Mouse (Mus musculus) kidney, adult 10 weeks (tissue): Measurements from ENCODE around the gene Ubox5. TPM values are rescaled to one million over a fixed set of nuclear protein-coding genes. Genes with fewer than 3 reads are reported as not detected.

ENCODE experiments used
- polyA plus RNA-seq: library from polyadenylated mRNA; stranded (reverse); fragments of 350-450 nt; fragmentation: Illumina TruSeq; extraction: RNeasy Lipid Tissue Mini Kit (QIAGEN cat#74804); gene quantifications from one replicate; pipeline ENCODE4 v1.2.3, GENCODE M21; 2014; ENCODE audit warnings: low read depth, low replicate concordance

Ubox5 gene
- polyA plus RNA-seq = 4.6 TPM

DNA sequence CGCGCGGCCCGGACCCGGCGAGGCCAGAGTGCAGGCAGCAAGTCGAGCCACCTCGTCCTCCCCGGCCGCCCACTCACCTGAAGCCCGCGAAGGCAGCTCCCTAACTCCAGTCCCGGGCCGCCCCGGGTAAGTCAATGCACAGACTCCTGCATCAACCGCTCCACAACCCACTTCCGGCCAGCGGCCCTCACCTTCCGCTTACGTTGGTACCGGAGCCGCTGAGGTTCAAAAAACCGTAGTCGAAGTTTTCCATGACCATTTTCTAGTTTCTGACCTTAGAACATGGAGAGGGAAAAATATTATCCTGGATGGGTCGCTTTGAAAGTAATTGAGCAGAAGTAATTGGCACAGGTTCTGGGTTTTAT is at the start of gene Ubox5, which contains the start of gene Fastkd5:
Ubox5 (minus strand) TSS at position 200 of the 365 bp plus-strand sequence.
Fastkd5 (minus strand) TSS at position 189 of the 365 bp plus-strand sequence.

DNA sequence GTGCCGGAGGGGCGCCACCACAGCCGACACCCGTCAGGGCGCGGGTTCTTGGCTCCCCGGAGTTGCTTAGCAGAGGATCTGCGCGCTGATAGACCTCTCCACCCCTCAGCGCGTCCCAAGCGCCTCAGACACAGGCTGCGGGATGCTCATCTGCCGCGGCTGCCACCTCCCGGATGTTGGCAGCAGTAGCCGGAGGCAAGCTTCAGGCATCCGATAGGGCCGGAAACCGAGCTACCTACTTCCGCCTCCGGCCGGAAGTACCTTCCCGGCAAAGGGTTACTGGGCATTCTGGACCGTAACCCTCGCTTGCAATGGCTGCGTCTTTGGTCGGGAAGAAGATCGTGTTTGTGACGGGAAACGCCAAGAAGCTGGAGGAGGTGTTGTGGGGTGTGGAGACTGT is 37.7 kb upstream of the Ubox5 start, which contains the start of gene Itpa:
Itpa (plus strand) TSS at position 52 of the 400 bp plus-strand sequence.

DNA sequence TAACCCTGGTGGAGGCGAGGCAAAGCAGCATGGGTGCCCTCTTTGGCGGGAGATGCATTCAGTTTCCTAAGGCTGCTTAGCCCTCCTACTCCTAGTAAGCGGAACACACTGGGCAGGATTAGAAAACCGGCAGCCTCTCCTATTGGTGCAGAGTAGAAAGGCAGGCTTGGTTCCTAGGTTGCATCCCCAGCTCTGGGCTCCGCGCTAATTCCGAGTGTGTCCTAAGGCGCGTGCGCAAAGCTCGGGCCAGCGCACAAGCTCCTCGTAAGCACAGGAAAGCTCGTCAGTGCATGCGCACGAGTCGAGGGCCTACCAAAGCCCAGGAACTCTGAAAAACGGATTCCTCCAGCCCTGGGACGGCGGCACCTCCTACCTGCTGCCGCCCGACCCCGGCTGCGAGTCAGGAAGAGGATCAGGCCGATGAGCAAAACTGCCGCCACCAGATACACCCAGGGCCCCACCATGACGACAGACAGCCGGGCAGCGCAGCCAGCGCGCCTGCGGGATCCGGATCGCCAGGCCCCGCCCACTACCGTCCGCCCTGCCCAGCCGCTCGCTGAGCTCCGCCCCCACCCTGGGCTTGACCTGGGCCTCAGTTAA is 34.4 kb upstream of the Ubox5 start, which contains the start of gene Ddrgk1:
Ddrgk1 (minus strand) TSS at position 558 of the 600 bp plus-strand sequence.

DNA sequence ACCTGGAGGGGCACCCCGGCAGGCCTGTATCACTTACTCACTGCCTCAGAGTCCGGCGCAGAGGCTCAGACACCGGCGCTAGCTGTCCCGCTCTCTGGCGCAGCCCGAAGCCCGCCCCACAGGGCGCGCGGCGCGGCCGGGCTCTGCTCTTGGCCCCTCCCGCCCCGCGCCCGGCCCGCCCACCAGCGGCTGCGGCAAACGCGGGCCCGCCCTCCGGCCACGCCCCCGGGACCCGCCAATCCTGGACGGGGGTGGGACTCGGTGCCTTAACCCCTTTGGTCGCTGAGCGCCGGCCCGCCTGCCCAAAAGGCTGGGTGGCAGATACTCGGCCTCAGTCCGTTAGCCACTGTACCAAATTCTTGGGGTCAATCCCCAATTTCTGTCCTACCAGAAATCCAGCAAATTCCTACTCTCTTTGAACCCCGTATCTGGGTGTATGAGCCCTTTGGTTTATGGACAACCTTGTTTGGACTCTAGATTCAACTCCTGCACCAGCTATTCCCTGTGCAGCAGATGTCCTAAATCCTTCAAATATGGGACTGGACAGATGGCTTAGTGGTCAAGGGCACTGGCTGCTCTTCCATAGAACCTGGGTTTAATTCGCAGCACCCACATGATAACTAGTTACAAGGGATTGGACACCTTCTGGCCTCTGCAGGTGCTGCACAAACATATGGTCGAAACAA is 13.0 kb upstream of the Ubox5 start, which contains the start of gene Lzts3:
Lzts3 (minus strand) TSS at position 120 of the 686 bp plus-strand sequence.

DNA sequence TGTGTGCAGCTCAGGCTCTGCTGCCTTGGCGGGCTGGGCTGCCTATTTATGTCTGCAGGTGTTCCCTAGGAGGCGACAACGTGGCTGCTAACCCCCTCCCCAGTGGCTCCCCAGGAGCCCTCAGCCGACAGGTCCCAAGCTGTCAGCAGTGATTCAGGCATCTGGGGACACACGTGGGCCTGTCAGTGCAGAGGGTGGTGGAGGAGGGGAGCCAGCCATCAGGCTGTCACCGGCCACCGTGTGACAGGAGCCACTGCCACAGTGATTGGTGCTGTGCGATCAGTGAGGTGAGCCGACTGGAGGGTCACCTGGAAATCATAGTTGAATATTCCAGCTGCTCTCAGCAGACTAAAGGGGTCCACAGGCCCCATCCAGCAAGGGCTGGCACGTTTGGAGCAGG is 47.3 kb downstream of the Ubox5 start, which contains the start of gene Avp:
Avp (minus strand) TSS at position 3 of the 400 bp plus-strand sequence.

DNA sequence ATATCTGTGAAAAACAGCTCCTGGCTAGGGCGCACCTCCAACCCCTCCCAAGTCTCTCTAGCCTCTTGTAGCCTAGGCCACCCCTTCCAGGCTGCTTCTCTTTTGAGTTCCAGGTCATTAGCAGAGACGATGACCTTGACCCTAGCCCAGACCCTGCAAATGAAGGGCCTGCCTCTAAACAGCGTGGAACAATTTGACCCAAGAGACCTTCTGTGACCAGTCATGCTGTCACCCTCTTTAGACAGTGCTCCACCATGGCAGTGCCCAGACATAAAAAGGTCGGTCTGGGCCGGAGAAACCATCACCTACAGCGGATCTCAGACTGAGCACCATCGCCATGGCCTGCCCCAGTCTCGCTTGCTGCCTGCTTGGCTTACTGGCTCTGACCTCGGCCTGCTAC is 54.0 kb downstream of the Ubox5 start, which contains the start of gene Oxt:
Oxt (plus strand) TSS at position 301 of the 400 bp plus-strand sequence.

DNA sequence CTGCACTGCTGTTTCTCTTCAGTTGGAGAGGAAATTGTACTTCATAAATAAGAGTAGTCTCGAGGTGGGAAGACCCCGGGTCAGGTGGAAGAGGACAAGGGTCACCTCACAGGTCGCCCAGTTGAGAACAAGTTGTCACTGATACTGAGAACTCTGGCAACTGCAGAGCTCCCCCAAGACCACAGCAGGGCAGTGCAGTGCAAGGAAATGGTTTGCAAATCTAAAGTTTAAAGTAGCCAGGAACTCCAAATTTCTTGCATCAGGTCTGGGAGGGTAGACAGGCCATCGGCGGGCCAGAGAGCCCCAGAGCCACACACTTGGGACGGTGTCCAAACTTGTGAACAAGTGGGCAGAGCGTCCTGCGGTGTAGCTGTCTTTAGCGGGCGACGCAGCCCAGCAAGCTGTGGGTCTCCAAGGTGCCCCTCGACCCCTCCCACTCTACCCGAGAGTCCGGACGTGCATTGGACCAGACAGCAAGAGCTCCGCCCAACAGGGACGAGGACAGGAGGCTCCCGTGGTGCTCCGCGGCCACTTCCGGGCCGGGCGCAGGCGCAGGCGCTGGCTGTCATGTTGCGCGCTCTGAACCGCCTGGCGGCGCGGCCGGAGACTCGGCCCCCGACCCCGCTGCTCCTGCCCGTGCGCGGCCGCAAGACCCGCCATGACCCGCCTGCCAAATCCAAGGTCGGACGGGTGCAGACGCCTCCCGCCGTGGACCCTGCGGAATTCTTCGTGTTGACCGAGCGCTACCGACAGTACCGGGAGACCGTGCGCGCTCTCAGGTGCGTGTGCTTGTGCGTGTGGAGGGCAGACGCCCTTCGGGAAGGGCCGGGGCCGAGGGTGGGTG is 66.4 kb downstream of the Ubox5 start, which contains the start of gene Mrps26:
Mrps26 (plus strand) TSS at position 531 of the 844 bp plus-strand sequence.

Other genes starting within 250 kb of the Ubox5 start
- gene Cpxm1, start 232.5 kb downstream of the Ubox5 start, polyA plus RNA-seq = not detected
- gene Gm28372, start 224.8 kb downstream of the Ubox5 start, polyA plus RNA-seq = not detected
- gene 1700020A23Rik, start 224.8 kb downstream of the Ubox5 start, polyA plus RNA-seq = not detected
- not detected for gene Tmem239, start 223.6 kb downstream of the Ubox5 start, polyA plus RNA-seq
- gene Vps16, start 205.7 kb downstream of the Ubox5 start, polyA plus RNA-seq = 13.0 TPM
- 4.3 TPM for gene Pced1a, start 205.3 kb downstream of the Ubox5 start, polyA plus RNA-seq
- gene Ptpra, start 179.8 kb downstream of the Ubox5 start, polyA plus RNA-seq = 135 TPM
- gene Mrps26, start 66.3 kb downstream of the Ubox5 start, polyA plus RNA-seq = 1.3 TPM
- not detected for gene Oxt, start 53.9 kb downstream of the Ubox5 start, polyA plus RNA-seq
- not detected for gene Avp, start 47.5 kb downstream of the Ubox5 start, polyA plus RNA-seq
- 27.5 TPM for gene Fastkd5, start within 50 bp of the Ubox5 start, polyA plus RNA-seq
- gene Lzts3, start 12.8 kb upstream of the Ubox5 start, polyA plus RNA-seq = 16.7 TPM
- gene Ddrgk1, start 34.6 kb upstream of the Ubox5 start, polyA plus RNA-seq = 15.0 TPM
- 37.6 TPM for gene Itpa, start 37.6 kb upstream of the Ubox5 start, polyA plus RNA-seq
- gene Slc4a11, start 67.5 kb upstream of the Ubox5 start, polyA plus RNA-seq = 2.8 TPM